Mouse (Mus musculus) c-Kit-positive CD71-negative TER-119-negative erythroid progenitor cells, embryonic 14.5 days (primary cell): ENCODE data around the gene Hps6.

Experiments
- DNase-seq: peaks from one replicate; pipeline ENCODE4 v3.0.0-alpha.2; 2013; ENCODE audit warnings: low read depth

Hps6 gene

DNA sequence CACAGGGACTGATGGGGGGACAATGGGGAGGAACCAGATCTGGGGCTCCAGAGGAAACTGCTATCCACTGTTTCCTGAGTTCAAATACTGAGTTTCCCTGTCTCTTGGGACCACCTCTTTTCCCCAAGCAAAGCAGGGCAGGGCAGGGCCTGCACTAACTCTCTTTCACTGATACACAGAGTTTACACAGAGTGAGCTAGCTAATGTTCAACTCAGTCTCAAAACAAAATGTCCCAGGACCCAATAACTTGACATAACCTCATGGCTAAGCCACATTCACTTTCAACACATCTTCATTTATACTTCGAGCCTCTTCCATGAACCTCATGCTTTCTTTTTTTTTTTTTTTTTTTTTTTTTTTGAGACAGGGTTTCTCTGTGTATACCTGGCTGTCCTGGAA, 26.3 kb downstream of the Hps6 start:
- DNase-seq = no peak

DNA sequence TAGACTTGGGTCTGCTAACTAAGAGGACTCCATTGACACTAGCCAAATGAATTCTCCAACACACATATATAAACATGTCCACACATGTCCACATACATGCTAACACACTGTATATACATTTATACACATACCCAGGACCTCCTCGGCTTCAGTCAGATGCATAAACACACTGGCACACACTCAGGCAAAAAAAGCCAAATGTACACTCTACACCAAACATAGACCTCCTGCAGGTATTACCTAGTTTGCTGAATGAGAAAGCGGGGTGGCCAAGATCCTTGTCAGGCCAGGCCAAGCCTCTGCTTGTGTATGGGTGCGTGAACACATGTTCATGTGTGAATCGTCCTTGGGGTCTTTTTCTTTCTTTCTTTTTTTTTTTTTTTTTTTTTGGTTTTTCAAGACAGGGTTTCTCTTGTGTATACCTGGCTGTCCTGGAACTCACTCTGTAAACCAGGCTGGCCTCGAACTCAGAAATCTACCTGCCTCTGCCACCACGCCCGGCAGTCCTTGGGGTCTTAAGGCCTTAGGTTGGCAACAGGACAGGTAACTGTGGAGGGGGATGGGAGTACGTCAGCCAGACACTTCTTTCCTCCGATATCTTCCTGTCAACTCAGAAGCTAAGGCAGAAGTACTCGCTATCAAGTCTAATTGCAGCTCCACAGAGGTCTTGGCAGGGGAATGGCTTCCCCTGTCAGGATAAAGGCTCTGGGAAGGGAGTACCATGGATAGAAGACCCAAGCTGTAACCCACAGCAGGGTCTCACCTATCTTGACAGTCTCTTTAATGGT, 27.1 kb downstream of the Hps6 start:
- DNase-seq = no peak

DNA sequence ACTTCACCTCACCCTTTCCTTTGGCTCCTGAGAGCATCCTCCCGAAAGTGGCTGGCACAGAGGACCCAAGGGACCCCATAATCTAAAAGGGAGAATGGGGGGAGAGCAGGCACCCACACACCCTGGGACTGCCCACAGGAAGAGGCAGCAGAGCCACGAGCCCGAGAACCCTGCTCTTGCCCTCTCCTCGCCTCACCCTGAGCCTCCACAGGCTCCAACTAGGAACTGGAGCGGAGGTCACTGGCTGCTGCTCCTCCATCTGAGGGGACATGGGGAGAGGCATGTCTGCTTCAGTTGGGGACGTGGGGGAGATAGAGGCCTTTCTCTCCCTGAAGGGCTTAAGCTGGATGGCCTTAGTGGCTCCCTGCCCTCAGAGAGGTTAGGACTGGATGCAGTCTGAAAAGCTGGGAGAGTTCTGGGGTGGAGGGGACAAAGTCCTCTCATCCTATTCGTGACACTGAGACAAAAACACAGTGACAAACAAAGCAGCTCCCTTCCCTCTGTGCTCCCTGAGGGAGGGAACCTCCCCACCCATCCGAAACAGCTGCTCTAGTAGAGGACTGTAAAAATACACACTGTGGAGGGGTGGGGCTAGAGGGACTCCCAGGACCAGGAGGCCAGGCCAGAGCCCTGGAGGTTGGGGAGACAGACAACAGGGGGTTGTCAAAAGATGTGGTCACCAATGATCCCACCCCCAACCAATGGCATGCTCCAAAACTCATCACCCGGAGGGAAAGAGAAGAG, 28.6 kb downstream of the Hps6 start:
- DNase-seq = no peak

DNA sequence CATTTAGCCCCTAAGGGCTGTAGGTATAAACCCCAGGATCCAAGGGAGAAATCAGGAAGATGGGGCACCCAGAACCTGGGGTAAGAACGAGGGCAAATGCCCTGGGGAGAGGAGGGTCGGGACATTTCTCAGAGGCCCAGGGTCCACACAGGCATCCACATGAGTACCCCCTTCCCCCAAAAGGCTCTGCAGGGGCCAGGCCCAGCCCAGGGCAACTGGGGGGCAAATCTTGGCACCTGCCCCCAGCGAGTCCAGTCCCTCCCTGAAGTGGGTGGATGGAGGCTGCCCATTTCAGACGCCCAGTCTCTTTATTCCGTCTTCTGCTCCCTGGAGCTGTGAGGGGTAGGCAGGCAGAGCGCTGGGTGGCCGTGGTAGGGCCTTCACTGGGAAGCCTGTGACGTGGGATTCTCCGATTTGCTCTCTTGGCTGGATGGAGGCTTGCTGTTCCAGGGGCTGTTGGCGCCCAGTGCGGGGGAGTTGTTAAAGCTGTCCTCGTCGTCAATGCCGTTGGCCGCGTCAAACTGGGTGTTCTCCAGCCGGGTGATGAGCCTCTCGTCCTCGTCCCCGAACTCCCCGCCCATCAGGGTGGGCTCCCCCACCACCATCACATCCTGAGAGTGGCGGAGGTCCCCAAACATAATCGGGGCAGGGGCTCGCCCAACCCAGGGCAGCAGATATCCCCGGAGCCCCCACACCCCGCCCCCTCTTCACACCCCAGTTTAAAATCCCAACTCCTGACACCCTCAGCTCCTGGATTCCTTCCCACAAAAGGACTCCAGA, 29.6 kb downstream of the Hps6 start:
- DNase-seq = no peak

DNA sequence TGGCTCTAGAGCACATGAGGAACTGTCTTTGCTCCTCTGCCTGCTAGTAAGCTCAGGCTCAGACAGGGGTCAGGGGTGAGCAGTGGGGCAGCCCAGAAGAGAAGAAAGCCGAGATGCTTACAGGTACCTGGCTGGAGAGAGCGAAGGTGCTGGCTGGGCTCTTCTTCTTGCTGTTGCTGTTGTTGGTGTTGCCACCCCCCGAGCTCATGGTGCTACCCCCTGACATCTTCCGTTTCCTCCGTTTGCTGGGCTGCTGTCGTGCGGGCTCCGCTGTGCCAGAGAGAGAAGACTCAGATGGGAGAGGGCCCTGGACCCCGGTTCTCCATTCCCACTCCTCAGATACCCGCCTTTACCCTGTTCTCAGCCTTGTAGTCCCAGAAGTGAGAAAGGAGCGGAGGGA, 30.6 kb downstream of the Hps6 start:
- no peak for DNase-seq

DNA sequence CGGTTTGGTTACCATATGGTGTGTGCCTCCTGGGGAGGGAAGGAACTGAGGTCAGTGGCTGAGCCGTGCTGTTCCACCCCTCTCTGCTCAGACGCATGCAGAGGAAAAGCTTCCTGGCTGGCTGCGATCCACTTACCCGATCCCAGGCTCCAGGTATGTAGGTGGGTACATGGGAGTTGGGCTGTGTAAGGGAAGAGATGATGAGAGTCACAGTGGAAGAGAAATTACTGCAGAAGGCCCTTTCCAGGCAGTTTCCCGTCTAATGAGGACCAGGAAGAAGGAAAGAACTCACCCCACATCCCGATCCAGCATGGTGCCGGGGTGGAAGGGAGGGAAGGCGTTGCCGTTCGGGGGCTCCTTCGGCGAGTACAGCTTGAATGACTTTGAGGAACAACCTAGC, 32.7 kb downstream of the Hps6 start:
- DNase-seq = no peak

DNA sequence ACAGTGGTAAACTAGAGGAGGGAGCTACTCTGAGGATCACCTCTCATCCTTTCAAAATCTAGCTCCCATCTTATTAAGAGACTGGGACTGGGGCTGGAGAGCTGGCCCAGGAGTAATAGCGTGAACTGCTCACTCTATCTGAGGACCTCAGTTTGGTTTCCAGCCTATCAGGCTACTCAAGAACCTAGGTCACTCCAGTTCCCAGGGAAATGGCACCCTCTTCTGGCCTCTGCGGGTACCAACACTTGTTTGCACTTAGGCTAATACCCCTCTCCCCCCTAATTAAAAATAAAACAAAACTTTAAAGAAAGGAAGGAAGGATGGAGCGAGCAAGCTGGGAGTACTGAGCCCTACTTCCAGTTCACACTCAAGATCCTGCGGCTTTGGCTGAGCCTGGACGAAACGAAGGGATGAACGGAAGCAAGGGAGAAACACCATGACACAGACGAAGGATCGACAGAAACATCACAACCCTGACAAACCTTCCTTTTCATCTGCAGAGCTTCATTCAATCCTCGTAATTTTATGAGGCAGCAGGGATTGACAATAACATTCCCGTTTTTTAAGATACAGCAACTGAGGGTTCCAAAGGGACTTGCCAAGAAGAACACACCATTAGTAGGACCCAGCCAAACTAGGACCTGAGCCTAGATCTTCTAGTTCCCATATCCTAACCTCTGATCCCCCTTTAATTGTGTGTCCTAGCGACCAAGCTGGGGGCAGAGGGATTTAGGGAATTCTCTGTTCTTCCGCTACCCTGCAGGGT, 33.4 kb downstream of the Hps6 start:
- no peak for DNase-seq

DNA sequence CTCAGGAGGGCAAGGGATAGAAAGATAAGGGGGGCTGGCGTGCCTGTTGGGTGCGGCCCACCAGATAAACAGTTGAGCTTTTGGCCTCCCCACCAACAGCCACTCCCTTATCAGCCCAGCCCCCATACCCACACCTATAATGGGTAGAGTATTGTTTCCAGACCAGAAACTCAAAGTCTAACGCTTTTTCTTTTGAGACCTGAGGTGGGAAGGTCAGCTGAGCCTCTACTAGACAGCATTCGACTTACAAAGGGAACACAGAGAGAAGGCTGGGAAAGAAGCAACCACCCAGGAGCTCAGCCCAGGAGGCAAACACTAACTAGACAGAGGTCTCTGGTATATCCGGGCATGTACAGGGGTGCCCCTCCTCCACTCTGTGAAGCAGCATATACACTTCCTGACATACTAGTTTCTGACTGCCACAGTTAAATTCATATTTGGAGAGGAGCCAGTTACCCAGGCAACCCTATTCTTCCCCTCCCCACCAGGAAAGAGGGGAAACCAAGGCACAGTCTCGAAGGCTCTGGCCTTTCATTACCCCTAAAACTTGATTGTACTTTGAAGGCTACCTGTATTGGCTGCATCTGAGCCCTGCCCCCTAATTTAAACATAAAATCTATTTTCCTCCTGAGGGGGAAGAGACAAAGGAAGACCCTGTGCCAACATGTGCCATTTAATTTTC, 34.1 kb downstream of the Hps6 start:
- no peak for DNase-seq

DNA sequence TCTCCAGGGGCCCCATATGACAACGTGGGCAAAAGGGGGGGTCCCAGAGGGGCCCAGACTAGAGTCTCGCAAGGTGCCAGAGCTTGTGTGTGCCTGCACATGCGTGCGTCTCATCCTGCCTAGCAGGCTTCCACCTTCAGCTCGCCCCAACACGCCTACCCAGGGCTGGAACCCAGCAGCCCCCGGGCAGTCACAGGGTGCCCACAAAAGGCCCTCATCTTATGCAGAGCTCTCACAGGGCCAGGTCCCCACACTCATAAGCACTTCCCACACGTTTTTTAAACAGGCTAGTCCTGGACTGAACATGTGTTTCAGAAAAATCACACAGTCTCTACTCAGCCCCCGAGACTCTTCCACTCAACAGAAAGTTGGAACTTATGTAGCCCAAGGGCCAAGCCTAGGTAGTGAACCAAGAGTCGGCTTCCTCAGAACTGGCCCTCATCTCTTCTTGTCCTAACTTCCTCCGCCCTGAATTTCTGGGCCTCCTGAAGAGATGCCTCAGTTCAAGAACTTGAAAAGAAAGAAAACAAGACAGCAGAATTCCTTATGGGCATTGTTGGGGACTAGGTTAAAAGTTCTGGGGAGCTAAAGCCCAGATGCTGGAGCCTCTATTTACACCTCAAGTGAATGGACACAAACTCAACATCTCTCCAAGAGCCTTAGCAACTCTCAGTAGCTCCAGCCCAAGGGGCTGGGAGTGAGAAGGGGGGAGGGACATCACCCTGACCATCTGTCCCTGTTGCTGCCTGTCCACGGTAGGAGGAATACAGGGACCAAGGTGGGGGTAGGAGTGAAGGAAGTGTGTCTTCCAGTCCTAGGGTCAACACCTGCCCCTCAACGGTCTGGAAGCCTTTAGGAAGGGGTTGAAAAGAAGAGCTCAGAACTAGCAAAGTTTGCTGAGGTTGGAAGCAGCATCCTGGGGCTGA, 34.9 kb downstream of the Hps6 start:
- no peak for DNase-seq

DNA sequence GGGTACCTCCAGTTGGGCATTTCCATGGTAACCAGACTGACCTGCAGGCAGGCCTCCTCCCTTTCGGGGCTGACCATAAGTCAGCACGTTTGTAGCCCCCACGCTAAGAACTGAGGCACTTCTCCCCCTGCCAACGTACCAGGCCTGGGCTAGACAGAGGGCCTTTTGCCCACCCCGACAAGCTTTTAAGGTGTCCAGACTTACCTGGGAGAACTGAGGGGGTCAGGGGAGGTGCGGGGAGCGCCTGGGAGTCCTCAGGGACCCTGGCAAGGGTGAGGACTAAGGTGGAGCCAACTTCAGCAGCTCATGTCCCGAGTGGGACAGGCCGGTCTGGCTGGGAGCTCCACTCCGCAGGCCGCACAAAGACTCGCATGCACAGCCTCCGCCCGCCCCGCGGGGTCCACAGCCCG, 35.5 kb downstream of the Hps6 start:
- no peak for DNase-seq

DNA sequence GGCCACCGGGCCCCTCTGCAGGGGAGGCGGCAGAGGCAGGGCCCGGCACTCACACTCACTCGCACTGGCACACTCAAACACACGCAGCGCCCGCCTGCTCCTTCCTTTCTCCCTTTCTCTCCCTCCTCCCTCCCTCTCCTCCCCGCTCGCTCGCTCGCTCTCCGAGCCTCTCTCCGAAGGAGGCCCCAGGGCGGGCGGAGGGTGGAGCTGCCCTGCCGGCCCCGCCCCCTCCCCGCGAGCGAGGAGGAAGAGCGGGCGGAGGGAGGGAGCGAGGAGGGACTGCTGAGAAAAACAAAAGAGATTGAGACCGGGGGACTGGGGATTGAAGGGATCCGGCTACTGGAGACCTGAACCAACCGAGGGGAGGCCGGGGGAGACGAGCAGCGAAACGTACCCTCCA, 36.2 kb downstream of the Hps6 start:
- DNase-seq = peak; percentile 86

DNA sequence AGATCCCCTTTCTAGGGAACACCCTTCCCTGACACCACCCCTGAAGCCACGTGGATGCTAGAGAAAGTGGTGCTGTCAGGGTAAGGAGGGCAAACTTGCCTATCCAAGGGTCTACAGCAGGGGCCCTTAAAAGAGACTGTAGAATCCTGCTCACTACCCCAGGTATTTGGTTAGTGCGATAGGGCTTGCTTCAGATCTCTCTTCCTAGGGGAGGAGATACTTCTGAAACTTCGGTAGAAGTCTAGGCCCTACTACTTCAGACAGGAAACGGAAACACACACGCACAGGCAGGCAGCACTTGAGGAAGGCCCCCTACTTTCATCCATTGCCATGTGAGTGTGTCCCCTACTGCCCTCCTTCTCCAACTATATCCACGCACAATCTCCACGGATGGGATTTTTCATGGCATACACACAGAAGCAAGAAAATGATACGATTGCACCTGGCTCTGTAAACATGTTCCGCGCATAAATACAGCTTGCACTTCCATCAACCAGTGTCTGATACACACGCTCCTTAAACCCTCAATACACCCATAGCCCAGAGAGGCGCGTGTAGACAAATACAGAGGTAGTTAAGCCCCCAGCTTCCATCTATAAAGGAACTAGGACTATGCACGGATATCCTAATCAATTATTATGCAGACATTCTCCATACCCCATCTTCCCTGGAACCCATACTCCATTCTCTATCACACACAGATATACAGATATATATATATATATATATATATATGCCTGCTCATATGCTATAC, 37.0 kb downstream of the Hps6 start:
- no peak for DNase-seq

DNA sequence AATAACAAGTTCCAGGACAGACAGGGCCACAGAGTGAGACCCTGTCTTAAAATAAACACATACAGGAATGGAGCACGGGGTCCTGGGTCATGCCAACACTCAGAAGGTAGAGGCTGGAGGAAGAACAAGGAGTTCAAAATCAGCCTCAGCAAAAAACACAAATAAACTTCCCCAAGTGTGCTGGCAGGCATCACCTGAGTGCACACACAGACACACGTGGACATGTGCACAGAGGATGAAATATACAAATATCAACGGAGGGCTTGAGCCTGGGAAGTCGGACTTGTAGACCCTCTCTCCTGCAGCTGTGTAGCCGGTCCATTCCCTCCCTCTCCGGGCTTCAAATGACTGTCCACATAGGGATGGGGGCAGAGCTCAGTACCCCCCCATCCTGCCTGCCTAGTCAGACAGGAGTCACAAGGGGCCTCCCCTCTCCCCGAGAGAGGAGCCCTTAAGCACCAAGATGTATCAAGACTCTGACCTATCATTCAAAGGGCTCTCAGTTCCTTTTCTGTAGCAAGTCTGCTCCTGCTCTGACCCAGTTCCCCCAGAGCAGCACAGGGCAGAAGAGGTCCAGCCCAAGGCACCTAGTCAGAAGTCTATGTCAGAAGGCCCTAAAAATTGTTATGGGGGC, 38.1 kb downstream of the Hps6 start:
- DNase-seq = no peak

DNA sequence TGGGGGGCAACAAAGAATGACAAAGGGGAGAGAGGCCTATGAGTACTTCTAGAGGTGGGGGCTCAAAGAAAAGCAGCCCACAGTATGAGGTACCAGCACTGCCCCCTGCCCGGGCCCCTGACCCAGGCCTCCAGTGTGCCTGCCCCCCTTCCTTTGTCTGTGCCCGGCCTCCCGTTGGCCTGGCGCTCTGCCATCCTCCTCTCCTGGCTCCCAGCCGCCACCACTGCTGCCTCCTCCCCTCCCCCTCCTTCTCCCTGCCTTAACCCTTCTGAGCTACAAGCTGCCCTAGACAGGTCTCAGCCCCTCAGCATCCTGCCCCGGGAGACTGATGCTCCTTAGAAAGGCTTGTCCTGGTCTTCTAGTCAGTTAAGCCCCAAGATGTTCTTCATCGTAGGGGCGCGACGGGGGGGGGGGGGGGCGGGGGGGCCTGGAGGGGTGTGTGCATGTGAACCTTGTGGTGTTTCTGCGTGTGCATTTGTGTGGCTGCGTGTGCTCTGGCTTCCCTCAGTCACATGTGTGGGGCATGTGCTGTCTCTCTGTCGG, 38.7 kb downstream of the Hps6 start:
- no peak for DNase-seq

DNA sequence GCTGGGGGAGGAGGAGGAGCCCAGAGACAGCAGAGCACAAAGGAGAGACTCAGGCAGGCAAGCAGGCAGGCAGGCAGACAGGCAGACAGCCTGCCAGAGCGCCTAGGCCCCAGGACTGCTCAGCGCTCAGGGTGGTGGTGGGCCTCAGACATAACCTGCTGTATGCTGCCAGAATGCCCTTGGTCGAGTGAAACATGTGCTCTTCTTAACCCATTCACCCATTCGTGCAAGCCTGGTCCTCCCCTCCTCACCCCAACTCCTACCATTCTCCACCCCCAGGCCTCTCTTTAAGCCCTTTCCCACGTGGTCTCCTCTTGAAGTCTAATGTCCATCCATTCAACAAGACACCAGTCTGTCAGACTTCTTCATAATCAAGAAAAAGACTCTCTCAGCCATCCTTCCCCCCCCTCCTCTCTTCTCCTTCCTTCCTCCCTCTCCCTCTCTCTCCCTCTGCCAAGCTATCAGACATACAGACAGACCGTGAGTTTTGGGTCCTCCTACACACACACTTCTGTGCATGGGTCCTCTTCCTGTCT, 39.2 kb downstream of the Hps6 start:
- DNase-seq = no peak

DNA sequence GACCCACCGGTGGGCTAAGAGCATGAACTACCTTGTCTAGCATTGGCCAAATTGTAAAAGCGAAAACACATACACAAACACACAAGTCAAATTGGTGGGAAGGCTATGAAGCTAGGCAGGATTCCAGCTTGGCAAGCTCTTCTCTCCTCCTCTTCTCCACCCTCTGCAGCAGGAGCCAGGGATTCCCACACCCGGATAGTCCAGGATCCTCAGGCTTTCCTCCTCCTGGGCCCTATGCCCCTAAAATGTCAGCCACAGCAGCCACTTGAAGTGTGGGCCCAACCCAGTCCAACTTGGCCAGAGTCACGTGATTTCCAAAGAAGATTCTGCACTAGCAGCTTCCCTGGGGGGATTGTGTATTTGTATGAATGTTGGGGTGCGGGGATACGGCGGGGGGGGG, 40.1 kb downstream of the Hps6 start:
- DNase-seq = no peak

DNA sequence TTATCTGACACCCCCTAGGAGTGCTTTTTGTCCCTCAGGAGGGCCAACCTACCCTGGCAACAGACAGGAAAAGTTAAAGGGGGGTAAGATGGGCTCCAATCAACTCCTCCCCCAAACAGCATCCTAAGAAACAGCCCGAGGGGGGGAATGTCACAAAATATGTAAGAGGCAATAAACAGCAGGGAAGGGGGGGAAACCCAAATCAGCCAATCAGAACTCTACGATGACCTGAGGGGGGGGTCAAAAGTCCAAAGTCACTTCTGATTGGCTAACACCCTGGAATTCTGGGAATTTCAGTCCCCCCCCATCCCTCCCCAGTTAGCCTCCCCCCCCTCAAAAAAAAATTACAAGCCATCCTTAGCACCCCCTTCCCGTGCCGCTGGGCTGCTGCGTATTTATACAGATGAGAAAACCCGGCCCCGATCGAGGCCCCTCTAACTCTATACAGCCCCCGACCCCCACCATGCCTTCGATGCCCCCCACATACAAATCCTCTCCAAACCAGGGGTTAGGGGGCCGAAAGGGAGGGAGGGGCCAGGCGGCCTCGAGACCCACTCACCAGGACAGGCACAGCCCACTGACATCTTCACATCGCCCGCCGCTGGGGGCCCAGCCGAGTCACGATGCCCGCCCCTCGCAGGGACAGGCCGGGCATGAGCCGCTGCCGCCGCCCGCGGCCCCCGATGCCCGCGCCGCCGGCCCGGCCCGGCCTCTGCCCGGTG, 41.1 kb downstream of the Hps6 start, which contains the start of gene Pprc1:
TSS of gene Pprc1 (plus strand) at position 616 of the 722 bp plus-strand sequence.
- DNase-seq = no peak
